Mouse (Mus musculus): ENCODE measurements around the gene Rcn1. TPM values are rescaled to one million over a fixed set of nuclear protein-coding genes. Genes with fewer than 3 reads are reported as not detected.

Rcn1 gene
- polyA plus RNA-seq (2014; fragmentation: Nextera tagmentation; extraction: Ambion mirVana), result 127 TPM in 2 replicates

GRCm38 (mm10) chr2:105399085-105399891, at the start of gene Rcn1:
TSS of gene Rcn1 (minus strand) at chr2:105399319.
- peak within 1 kb of the TSS; percentile 73 for H3K4me2 ChIP-seq (ENCODE audit: low read length)
- H3K36me3 ChIP-seq (ENCODE audit: control insufficient read depth, insufficient read depth, low read length), result peaks cover 13% of the 10 kb centered on the region
- under 1% methylated on average over 57 of the region's 57 CpGs for WGBS
- peak within 1 kb of the TSS; percentile 92 to 94 for H3K27ac ChIP-seq (replicated peaks in 1 of 2; ENCODE audit: control insufficient read depth in 1 of 2, insufficient read depth in 1 of 2, low read depth in 2 of 2, low read length in 2 of 2)
- ATAC-seq (ENCODE audit: insufficient number of reproducible peaks, insufficient read depth, low FRiP score, low read depth), result peak; percentile 95
- no peaks in the 10 kb centered on the region for H3K27me3 ChIP-seq (ENCODE audit: control insufficient read depth, insufficient read depth, low read length)
- H3K9ac ChIP-seq (ENCODE audit: low read length), result peak within 1 kb of the TSS; percentile 92
- peaks cover 18 to 35% of the 10 kb centered on the region in 2 experiments for H3K4me1 ChIP-seq (ENCODE audit: control insufficient read depth in 2 of 2, insufficient read depth in 2 of 2, low read length in 2 of 2)
- no peaks in the 10 kb centered on the region for H3K9me3 ChIP-seq (ENCODE audit: control insufficient read depth, low read length)
- peak within 1 kb of the TSS; percentile 71 to 85 for H3K4me3 ChIP-seq (ENCODE audit: control insufficient read depth in 1 of 2, insufficient read depth in 1 of 2, low read depth in 1 of 2, low read length in 2 of 2)

GRCm38 (mm10) chr2:105444072-105444471, 45.0 kb upstream of the Rcn1 start:
- Histone ChIP-seq H3K4me1 (ENCODE audit: control insufficient read depth in 2 of 2, insufficient read depth in 2 of 2, low read length in 2 of 2) (no peaks in the 10 kb centered on the region), H3K27ac (replicated peaks in 1 of 2; ENCODE audit: control insufficient read depth in 1 of 2, insufficient read depth in 1 of 2, low read depth in 2 of 2, low read length in 2 of 2) (no peak overlapping the region), H3K4me2 (ENCODE audit: low read length) (no peak overlapping the region), H3K9ac (ENCODE audit: low read length) (no peak overlapping the region), H3K9me3 (ENCODE audit: control insufficient read depth, low read length) (no peaks in the 10 kb centered on the region), H3K27me3 (ENCODE audit: control insufficient read depth, insufficient read depth, low read length) (no peaks in the 10 kb centered on the region), H3K4me3 (ENCODE audit: control insufficient read depth in 1 of 2, insufficient read depth in 1 of 2, low read depth in 1 of 2, low read length in 2 of 2) (no peak overlapping the region), H3K36me3 (ENCODE audit: control insufficient read depth, insufficient read depth, low read length) (no peaks in the 10 kb centered on the region)
- no peak for ATAC-seq (ENCODE audit: insufficient number of reproducible peaks, insufficient read depth, low FRiP score, low read depth)
- 35% methylated on average over 3 of the region's 3 CpGs for WGBS

- H3K4me2 ChIP-seq (ENCODE audit: low read length), result no peak overlapping the region
- H3K9ac ChIP-seq (ENCODE audit: low read length), result no peak overlapping the region
- no peaks in the 10 kb centered on the region for H3K27me3 ChIP-seq (ENCODE audit: control insufficient read depth, insufficient read depth, low read length)
- peaks cover 2 to 9% of the 10 kb centered on the region in 2 experiments; a peak in 2 of 4 replicates for H3K4me1 ChIP-seq (ENCODE audit: control insufficient read depth in 2 of 2, insufficient read depth in 2 of 2, low read length in 2 of 2)
- H3K4me3 ChIP-seq (ENCODE audit: control insufficient read depth in 1 of 2, insufficient read depth in 1 of 2, low read depth in 1 of 2, low read length in 2 of 2), result no peak overlapping the region
- ATAC-seq (ENCODE audit: insufficient number of reproducible peaks, insufficient read depth, low FRiP score, low read depth), result no peak
- H3K36me3 ChIP-seq (ENCODE audit: control insufficient read depth, insufficient read depth, low read length), result no peaks in the 10 kb centered on the region
- H3K27ac ChIP-seq (replicated peaks in 1 of 2; ENCODE audit: control insufficient read depth in 1 of 2, insufficient read depth in 1 of 2, low read depth in 2 of 2, low read length in 2 of 2), result no peak overlapping the region
- 79% methylated on average over 4 of the region's 4 CpGs for WGBS
- no peaks in the 10 kb centered on the region for H3K9me3 ChIP-seq (ENCODE audit: control insufficient read depth, low read length)
Measured at GRCm38 (mm10) chr2:105439022-105439421, 39.9 kb upstream of the Rcn1 start.

- no peak for ATAC-seq (ENCODE audit: insufficient number of reproducible peaks, insufficient read depth, low FRiP score, low read depth)
- Histone ChIP-seq H3K4me3 (ENCODE audit: control insufficient read depth in 1 of 2, insufficient read depth in 1 of 2, low read depth in 1 of 2, low read length in 2 of 2) (no peak overlapping the region), H3K4me1 (ENCODE audit: control insufficient read depth in 2 of 2, insufficient read depth in 2 of 2, low read length in 2 of 2) (peaks cover 7 to 9% of the 10 kb centered on the region in 2 experiments; a peak in 3 of 4 replicates), H3K4me2 (ENCODE audit: low read length) (no peak overlapping the region), H3K36me3 (ENCODE audit: control insufficient read depth, insufficient read depth, low read length) (no peaks in the 10 kb centered on the region), H3K27ac (replicated peaks in 1 of 2; ENCODE audit: control insufficient read depth in 1 of 2, insufficient read depth in 1 of 2, low read depth in 2 of 2, low read length in 2 of 2) (no peak overlapping the region), H3K9me3 (ENCODE audit: control insufficient read depth, low read length) (no peaks in the 10 kb centered on the region), H3K9ac (ENCODE audit: low read length) (no peak overlapping the region), H3K27me3 (ENCODE audit: control insufficient read depth, insufficient read depth, low read length) (no peaks in the 10 kb centered on the region)
- 84% methylated on average over 2 of the region's 2 CpGs for WGBS
Measured at GRCm38 (mm10) chr2:105438525-105438924, 39.4 kb upstream of the Rcn1 start.

- peak overlapping the region; percentile 41 to 46; a peak in 3 of 4 replicates for H3K27ac ChIP-seq (replicated peaks in 1 of 2; ENCODE audit: control insufficient read depth in 1 of 2, insufficient read depth in 1 of 2, low read depth in 2 of 2, low read length in 2 of 2)
- peak; percentile 26; the same call in 1 of the 2 replicates for ATAC-seq (ENCODE audit: insufficient number of reproducible peaks, insufficient read depth, low FRiP score, low read depth)
- H3K9ac ChIP-seq (ENCODE audit: low read length), result peak overlapping the region; percentile 22
- H3K4me3 ChIP-seq (ENCODE audit: control insufficient read depth in 1 of 2, insufficient read depth in 1 of 2, low read depth in 1 of 2, low read length in 2 of 2), result peak overlapping the region; percentile 1 to 18; a peak in 1 of 4 replicates
- H3K36me3 ChIP-seq (ENCODE audit: control insufficient read depth, insufficient read depth, low read length), result no peaks in the 10 kb centered on the region
- peaks cover 10 to 20% of the 10 kb centered on the region in 2 experiments for H3K4me1 ChIP-seq (ENCODE audit: control insufficient read depth in 2 of 2, insufficient read depth in 2 of 2, low read length in 2 of 2)
- no peaks in the 10 kb centered on the region for H3K9me3 ChIP-seq (ENCODE audit: control insufficient read depth, low read length)
- 8% methylated on average over 10 of the region's 10 CpGs for WGBS
- peak overlapping the region; percentile 61 for H3K4me2 ChIP-seq (ENCODE audit: low read length)
- H3K27me3 ChIP-seq (ENCODE audit: control insufficient read depth, insufficient read depth, low read length), result no peaks in the 10 kb centered on the region
Measured at GRCm38 (mm10) chr2:105432927-105433326, 33.8 kb upstream of the Rcn1 start.

- no peaks in the 10 kb centered on the region for H3K9me3 ChIP-seq (ENCODE audit: control insufficient read depth, low read length)
- H3K36me3 ChIP-seq (ENCODE audit: control insufficient read depth, insufficient read depth, low read length), result no peaks in the 10 kb centered on the region
- no peak overlapping the region for H3K9ac ChIP-seq (ENCODE audit: low read length)
- H3K4me2 ChIP-seq (ENCODE audit: low read length), result no peak overlapping the region
- no peaks in the 10 kb centered on the region for H3K27me3 ChIP-seq (ENCODE audit: control insufficient read depth, insufficient read depth, low read length)
- WGBS, result 71% methylated on average over 5 of the region's 5 CpGs
- ATAC-seq (ENCODE audit: insufficient number of reproducible peaks, insufficient read depth, low FRiP score, low read depth), result no peak
- peaks cover 16 to 21% of the 10 kb centered on the region in 2 experiments for H3K4me1 ChIP-seq (ENCODE audit: control insufficient read depth in 2 of 2, insufficient read depth in 2 of 2, low read length in 2 of 2)
- H3K27ac ChIP-seq (replicated peaks in 1 of 2; ENCODE audit: control insufficient read depth in 1 of 2, insufficient read depth in 1 of 2, low read depth in 2 of 2, low read length in 2 of 2), result no peak overlapping the region
- H3K4me3 ChIP-seq (ENCODE audit: control insufficient read depth in 1 of 2, insufficient read depth in 1 of 2, low read depth in 1 of 2, low read length in 2 of 2), result no peak overlapping the region
Measured at GRCm38 (mm10) chr2:105430373-105430772, 31.3 kb upstream of the Rcn1 start.

- H3K9ac ChIP-seq (ENCODE audit: low read length), result no peak overlapping the region
- H3K4me3 ChIP-seq (ENCODE audit: control insufficient read depth in 1 of 2, insufficient read depth in 1 of 2, low read depth in 1 of 2, low read length in 2 of 2), result no peak overlapping the region
- H3K36me3 ChIP-seq (ENCODE audit: control insufficient read depth, insufficient read depth, low read length), result no peaks in the 10 kb centered on the region
- no peak for ATAC-seq (ENCODE audit: insufficient number of reproducible peaks, insufficient read depth, low FRiP score, low read depth)
- WGBS, result 79% methylated on average over 6 of the region's 6 CpGs
- H3K4me2 ChIP-seq (ENCODE audit: low read length), result no peak overlapping the region
- H3K27ac ChIP-seq (replicated peaks in 1 of 2; ENCODE audit: control insufficient read depth in 1 of 2, insufficient read depth in 1 of 2, low read depth in 2 of 2, low read length in 2 of 2), result no peak overlapping the region
- no peaks in the 10 kb centered on the region for H3K9me3 ChIP-seq (ENCODE audit: control insufficient read depth, low read length)
- H3K4me1 ChIP-seq (ENCODE audit: control insufficient read depth in 2 of 2, insufficient read depth in 2 of 2, low read length in 2 of 2), result peaks cover 16 to 21% of the 10 kb centered on the region in 2 experiments
- H3K27me3 ChIP-seq (ENCODE audit: control insufficient read depth, insufficient read depth, low read length), result no peaks in the 10 kb centered on the region
Measured at GRCm38 (mm10) chr2:105429899-105430298, 30.8 kb upstream of the Rcn1 start.

Data from heart, embryonic 14.5 days (tissue).